Mouse (Mus musculus) myocyte (in vitro differentiated cells): Measurements from ENCODE around the gene Ptpro.

Experiments
- E2F4 ChIP-seq: IDR thresholded peaks from one replicate; pipeline ENCODE4 v1.6.1; 2011; ENCODE audit warnings: mild to moderate bottlenecking, control low read depth, moderate library complexity; ENCODE audit not compliant: insufficient read depth
- MYOD1 ChIP-seq, 3 experiments: IDR thresholded peaks; one replicate each; pipeline ENCODE4 v1.6.1; 2011; ENCODE audit warnings: control low read depth in 2 of 3, low read depth in 2 of 3, mild to moderate bottlenecking in 2 of 3, moderate library complexity in 1 of 3; ENCODE audit not compliant: insufficient read length in 2 of 3, control insufficient read depth in 1 of 3
- POLR2A ChIP-seq: IDR thresholded peaks from one replicate; pipeline ENCODE4 v1.6.1; 2011; ENCODE audit warnings: low read depth, mild to moderate bottlenecking, control low read depth, moderate library complexity; ENCODE audit not compliant: insufficient read length
- REST ChIP-seq: IDR thresholded peaks from one replicate; pipeline ENCODE4 v1.6.1; 2011; ENCODE audit warnings: mild to moderate bottlenecking, control low read depth, moderate library complexity; ENCODE audit not compliant: insufficient read depth, insufficient read length
- SRF ChIP-seq: IDR thresholded peaks from one replicate; pipeline ENCODE4 v1.6.1; 2011; ENCODE audit warnings: low read depth; ENCODE audit not compliant: control insufficient read depth, insufficient read length
- TCF12 ChIP-seq: IDR thresholded peaks from one replicate; pipeline ENCODE4 v1.6.1; 2011; ENCODE audit warnings: mild to moderate bottlenecking, control low read depth; ENCODE audit not compliant: poor library complexity, insufficient read depth, severe bottlenecking
- USF1 ChIP-seq: IDR thresholded peaks from one replicate; pipeline ENCODE4 v1.6.1; 2011; ENCODE audit warnings: low read depth, mild to moderate bottlenecking, control low read depth, moderate library complexity

GRCm38 (mm10) chr6:137360166-137360565, 108.0 kb downstream of the Ptpro start:
- TF ChIP-seq USF1: no peak
- no peak for TF ChIP-seq SRF
- TF ChIP-seq TCF12: no peak
- no peak for TF ChIP-seq E2F4
- no peak for TF ChIP-seq MYOD1 (IDR thresholded peaks at IDR 0.05; ENCODE audit: control insufficient read depth in 1 of 3, insufficient read length in 2 of 3, low read depth in 2 of 3)
- TF ChIP-seq POLR2A: no peak
- no peak for TF ChIP-seq REST
